Mouse (Mus musculus) layer of hippocampus, adult 9-10 months (tissue): Measurements from ENCODE around the gene Clec3a.

Source experiments
- DNase-seq: peaks from one replicate; pipeline ENCODE4 v3.0.0; 2022; ENCODE audit warnings: low spot score

The Clec3a gene

GRCm38 (mm10) chr8:114458113-114458784 is 40.4 kb downstream of the Clec3a start:
- no peak for DNase-seq

- DNase-seq: no peak
Measured at GRCm38 (mm10) chr8:114460600-114460999, 42.7 kb downstream of the Clec3a start.

GRCm38 (mm10) chr8:114462591-114462990 is 44.7 kb downstream of the Clec3a start:
- DNase-seq: no peak

DNA sequence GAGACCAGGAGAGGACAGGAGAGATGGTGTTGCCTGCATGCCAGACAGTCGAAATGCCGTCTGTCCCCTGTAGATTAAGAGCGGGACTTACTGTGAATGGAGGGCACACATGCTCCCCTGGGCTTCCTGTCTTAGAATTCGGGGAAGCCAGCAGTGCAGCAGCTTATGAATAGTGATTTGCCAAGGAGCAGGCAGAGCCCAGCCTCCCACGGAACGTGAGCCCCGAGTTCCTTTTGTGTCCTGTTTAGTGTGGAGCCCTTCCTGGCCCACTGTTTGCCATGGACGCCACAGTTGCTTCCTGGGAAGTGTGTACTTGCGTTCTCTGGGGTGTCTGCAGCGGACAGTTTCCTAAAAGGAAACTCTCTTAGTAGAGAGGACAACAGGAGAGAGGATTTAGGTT is 45.4 kb downstream of the Clec3a start:
- DNase-seq: no peak

GRCm38 (mm10) chr8:114468526-114469207 is 50.8 kb downstream of the Clec3a start:
- DNase-seq: no peak

DNA sequence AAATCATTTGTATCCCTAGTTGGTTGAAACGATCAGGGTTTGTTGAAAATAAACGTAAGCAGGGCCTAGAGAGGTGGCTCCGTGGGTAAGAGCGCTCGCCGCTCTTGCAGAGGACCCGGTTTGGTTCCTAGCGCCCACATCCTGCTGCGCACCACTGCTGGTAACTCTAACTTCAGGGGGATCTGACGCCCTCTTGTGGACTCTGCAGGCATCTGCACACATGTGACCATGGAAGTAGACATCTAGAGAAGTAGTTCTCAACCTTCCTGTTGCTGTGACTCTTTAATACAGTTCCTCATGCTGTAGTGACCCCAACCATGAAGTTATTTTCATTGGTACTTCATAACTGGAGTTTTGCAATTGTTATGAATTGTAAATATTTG is 51.3 kb downstream of the Clec3a start:
- no peak for DNase-seq

DNA sequence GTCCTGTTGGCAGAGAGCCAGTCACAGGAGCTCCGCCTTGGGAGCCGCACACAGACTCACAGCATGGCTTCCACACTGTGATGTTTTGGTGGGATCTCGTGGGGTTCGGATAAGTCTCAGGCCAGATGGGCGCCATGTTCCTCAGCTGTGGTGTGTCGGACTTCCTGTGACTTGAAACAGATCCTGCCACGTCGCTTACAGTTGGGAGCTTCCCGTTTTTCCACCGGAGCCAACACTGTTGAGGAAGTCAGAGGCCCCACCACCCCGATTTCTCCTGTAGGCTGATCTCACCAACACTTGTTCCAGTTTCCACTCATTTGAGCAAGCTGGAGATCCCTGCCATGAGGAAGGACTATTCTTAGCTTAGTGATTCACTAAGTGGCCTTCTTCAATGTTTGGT is 55.7 kb downstream of the Clec3a start:
- DNase-seq: no peak
